Mouse (Mus musculus): Measurements from ENCODE around the gene Ppfia2. TPM values are rescaled to one million over a fixed set of nuclear protein-coding genes. Genes with fewer than 3 reads are reported as not detected.
A peak's percentile ranks its signal among the peaks of the same experiment; 100 is the strongest.

Ppfia2 gene
- 23.9 and 24.2 TPM in 2 replicates for polyA plus RNA-seq (2015; fragmentation: Nextera tagmentation; extraction: Ambion mirVana)

DNA sequence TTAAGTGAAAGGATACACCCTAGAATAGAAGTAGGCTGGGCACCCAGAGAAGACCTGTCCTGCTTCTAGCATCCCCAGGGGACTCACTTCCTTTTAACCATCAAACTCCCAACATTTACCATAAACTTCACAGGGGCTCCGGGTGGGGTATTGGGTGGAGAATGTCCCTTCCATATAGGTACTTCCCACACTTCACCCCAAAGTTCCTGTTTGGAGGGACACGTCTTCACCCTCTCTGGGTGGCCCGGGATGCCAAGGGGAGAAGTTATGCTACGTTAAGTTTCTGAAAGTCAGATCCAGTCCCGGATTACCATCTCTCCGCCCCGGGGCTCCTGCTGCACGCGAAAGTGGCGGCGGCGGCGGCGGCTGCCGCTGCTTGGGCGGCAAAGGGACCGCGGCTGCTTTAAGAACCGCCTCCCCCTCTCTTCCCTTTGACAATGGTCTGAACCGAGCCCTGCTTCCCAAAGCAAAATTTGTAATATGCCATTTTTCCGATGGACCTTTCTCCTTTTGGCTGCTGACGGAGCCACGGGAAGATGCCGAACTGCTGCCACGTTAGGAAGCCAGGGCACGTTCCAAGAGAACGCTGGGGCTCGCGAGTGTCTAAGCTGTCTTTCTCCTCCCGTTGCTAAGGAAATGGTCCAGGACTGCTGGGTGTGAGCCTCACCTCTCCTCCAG lies at the start of gene Ppfia2:
TSS of gene Ppfia2 (plus strand) at position 485 of the 678 bp plus-strand sequence.
- Histone ChIP-seq H3K27me3 (no peaks in the 10 kb centered on the region), H3K9me3 (no peaks in the 10 kb centered on the region), H3K4me2 (peak within 1 kb of the TSS; percentile 78), H3K36me3 (no peaks in the 10 kb centered on the region), H3K27ac (peak within 1 kb of the TSS; percentile 96), H3K9ac (peak within 1 kb of the TSS; percentile 78), H3K4me3 (peak within 1 kb of the TSS; percentile 67), H3K4me1 (replicated peaks) (peaks cover 7% of the 10 kb centered on the region; the same call in 1 of the 2 replicates)
- ATAC-seq (ENCODE audit: low FRiP score), result peak; percentile 90
- WGBS, result under 1% methylated on average over 30 of the region's 30 CpGs

DNA sequence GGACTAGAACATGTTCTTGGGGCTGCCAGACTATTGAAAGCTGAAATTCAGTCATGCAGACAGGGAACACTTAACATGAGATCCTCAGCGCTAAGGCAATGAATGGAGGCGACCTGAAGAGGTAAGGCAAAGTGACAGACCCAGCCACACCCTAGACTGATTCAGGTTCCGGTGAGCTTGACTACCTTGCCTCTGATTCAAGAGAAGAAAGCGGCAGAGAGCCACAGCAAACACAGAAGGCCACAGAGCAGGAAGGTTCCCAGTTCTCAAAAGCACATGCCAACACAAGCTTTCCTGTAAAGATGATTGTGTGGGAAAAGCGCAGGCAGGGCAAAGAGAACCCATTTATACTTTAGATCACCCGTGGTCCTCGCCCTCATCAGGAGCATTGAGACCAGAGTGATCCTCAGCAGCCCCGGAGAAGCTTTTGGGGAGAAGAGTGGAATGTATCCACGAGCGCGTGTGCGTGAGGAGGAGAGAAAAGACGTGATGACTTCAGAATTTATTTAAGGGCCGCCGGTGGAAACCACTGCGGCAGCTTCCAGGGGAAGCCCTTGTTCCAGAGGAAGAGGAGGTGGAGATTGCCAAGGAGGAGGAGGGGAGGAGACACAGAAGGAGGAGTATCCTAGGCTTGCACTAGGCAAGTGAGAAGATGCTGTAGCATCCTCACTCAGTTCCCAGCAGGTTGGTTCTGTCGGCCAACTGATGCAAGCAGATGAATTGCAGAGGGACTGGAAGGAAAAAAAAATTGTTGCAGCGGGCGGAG lies 1.0 kb upstream of the Ppfia2 start:
- H3K9ac ChIP-seq, result peak overlapping the region; percentile 78
- WGBS, result 2% methylated on average over 19 of the region's 19 CpGs
- peak overlapping the region; percentile 96 for H3K27ac ChIP-seq
- H3K4me3 ChIP-seq, result peak overlapping the region; percentile 67
- peaks cover 7% of the 10 kb centered on the region; the same call in 1 of the 2 replicates for H3K4me1 ChIP-seq (replicated peaks)
- no peaks in the 10 kb centered on the region for H3K36me3 ChIP-seq
- peak; percentile 89 for ATAC-seq (ENCODE audit: low FRiP score)
- H3K9me3 ChIP-seq, result no peaks in the 10 kb centered on the region
- peak overlapping the region; percentile 78 for H3K4me2 ChIP-seq
- no peaks in the 10 kb centered on the region for H3K27me3 ChIP-seq

DNA sequence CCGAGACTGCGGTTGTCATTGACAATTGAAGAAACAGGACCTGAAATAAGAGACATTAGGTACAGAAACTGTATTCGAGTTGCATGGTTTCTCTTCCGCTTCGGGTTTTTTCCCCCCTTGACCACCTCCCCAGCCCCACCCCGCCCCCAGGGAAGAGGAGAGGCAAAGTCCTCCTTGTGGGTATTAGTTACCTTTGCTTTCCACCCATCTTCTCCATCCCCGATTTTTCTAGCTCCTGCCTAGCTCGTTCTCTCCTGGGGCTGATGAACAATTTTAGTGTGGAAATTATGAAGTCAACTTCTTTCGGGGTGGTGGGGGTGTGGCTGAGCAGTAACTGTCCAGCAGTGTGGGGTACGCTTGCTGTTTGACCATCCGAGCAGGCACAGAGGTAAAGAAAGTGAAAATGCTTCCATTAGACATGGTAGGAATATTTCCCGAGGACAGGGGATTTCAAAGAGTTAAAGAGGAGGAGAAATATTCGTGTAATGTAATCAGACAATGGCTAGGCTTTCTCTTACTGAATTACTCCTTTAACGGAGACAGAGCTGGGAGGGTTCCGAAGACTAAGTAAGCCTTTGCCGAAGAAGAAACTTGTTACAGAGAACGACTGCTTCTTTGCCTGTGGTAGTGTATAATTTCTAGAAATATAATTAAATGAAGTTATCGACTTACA lies 530 bp downstream of the Ppfia2 start:
- WGBS, result 8% methylated on average over 18 of the region's 18 CpGs
- no peaks in the 10 kb centered on the region for H3K27me3 ChIP-seq
- peak overlapping the region; percentile 78 for H3K4me2 ChIP-seq
- peak overlapping the region; percentile 78 for H3K9ac ChIP-seq
- peak overlapping the region; percentile 67 for H3K4me3 ChIP-seq
- H3K9me3 ChIP-seq, result no peaks in the 10 kb centered on the region
- peak; percentile 46 for ATAC-seq (ENCODE audit: low FRiP score)
- peak overlapping the region; percentile 96 for H3K27ac ChIP-seq
- no peaks in the 10 kb centered on the region for H3K36me3 ChIP-seq
- H3K4me1 ChIP-seq (replicated peaks), result peaks cover 7% of the 10 kb centered on the region; the same call in 1 of the 2 replicates

DNA sequence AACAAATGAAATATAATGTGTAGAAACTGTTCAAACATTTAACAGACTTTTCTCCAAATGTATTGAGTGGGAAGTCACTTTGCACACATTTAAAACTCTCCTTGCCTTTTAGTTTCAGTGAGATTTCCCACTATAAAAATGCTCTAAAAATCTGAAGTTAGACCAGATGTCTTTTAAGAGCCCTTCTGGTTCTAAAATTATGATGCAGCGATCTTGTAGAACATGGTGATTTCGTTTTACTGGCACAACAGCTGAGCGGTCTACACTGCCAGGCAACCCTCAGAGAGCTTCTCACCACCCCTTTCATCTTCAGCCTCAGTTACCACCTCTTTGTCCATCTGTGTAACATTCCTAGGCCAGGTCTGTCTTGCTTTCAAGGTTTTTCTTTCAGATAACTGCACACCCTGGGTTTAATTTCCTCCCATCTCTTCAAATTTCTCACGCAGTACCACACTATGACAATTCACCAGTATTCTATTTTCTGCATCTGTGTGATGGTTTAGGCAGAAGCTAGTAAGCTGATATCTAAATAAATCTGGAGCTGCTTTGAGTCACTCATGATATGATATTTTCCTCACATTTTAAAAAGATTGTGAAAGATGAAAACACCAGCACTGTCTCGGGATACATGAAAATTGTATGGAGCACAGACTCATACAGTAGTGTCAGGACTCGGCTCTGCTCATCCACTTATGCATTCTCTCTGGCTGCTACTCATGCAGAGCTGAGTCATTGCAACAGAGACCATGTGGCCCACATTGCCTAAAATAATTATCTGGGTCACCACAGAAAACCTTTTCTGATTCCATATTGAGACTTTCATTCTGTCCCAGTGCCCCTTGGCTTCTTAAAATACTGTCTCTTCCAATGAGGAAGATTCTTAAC lies 39.4 kb downstream of the Ppfia2 start:
- H3K4me3 ChIP-seq, result no peak overlapping the region
- no peaks in the 10 kb centered on the region for H3K36me3 ChIP-seq
- no peak overlapping the region for H3K27ac ChIP-seq
- no peaks in the 10 kb centered on the region for H3K27me3 ChIP-seq
- no peaks in the 10 kb centered on the region for H3K9me3 ChIP-seq
- no peak overlapping the region for H3K9ac ChIP-seq
- 92% methylated on average over 6 of the region's 6 CpGs for WGBS
- H3K4me2 ChIP-seq, result no peak overlapping the region
- no peaks in the 10 kb centered on the region for H3K4me1 ChIP-seq (replicated peaks)
- no peak for ATAC-seq (ENCODE audit: low FRiP score)

DNA sequence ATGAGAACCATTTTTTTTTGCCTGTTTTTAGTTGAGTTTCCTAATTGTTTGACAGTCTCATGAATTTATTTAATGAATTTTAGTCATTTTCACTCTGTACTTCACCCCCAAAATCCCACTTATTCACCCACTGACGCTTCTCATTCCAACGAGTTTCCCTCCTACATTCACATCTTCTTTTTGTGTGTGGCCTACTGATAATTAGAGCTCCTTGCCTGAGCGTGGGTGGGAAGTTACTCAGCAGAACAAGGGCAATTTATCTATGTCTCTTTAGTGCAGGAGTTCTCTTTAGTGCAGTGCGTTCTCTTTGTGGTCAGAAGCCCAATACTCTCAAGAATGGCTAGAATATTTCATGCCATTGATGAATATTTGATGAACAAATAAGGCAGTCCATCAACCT lies 95.9 kb downstream of the Ppfia2 start:
- Histone ChIP-seq H3K36me3 (no peaks in the 10 kb centered on the region), H3K4me2 (no peak overlapping the region), H3K4me3 (no peak overlapping the region), H3K27ac (no peak overlapping the region), H3K9me3 (no peaks in the 10 kb centered on the region), H3K27me3 (no peaks in the 10 kb centered on the region), H3K9ac (no peak overlapping the region), H3K4me1 (replicated peaks) (no peaks in the 10 kb centered on the region)
- WGBS, result 45% methylated on average over 4 of the region's 4 CpGs
- ATAC-seq (ENCODE audit: low FRiP score), result no peak

DNA sequence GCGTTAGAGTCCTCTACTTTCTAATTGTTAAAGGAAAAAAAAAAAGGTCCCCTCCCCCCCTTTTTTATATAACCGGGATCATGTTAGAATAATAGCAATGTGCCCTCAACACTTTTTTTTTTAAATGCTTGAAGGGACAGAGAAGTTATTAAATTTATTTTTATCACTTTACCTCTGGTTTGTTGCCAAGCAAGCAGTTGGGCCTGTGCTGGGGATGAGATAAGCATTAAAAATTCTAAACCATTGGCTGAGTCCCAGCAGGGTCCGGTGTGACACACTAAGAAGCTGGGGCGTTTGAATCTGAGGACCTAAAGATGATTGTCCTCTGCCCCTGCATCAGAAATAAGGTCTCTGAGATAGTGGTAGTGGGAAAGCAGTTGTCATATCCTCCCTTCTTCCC lies 114.9 kb downstream of the Ppfia2 start:
- no peaks in the 10 kb centered on the region for H3K27me3 ChIP-seq
- no peak for ATAC-seq (ENCODE audit: low FRiP score)
- H3K9me3 ChIP-seq, result no peaks in the 10 kb centered on the region
- H3K9ac ChIP-seq, result no peak overlapping the region
- H3K4me3 ChIP-seq, result no peak overlapping the region
- H3K4me1 ChIP-seq (replicated peaks), result no peaks in the 10 kb centered on the region
- H3K4me2 ChIP-seq, result no peak overlapping the region
- no peak overlapping the region for H3K27ac ChIP-seq
- 85% methylated on average over 4 of the region's 4 CpGs for WGBS
- no peaks in the 10 kb centered on the region for H3K36me3 ChIP-seq

DNA sequence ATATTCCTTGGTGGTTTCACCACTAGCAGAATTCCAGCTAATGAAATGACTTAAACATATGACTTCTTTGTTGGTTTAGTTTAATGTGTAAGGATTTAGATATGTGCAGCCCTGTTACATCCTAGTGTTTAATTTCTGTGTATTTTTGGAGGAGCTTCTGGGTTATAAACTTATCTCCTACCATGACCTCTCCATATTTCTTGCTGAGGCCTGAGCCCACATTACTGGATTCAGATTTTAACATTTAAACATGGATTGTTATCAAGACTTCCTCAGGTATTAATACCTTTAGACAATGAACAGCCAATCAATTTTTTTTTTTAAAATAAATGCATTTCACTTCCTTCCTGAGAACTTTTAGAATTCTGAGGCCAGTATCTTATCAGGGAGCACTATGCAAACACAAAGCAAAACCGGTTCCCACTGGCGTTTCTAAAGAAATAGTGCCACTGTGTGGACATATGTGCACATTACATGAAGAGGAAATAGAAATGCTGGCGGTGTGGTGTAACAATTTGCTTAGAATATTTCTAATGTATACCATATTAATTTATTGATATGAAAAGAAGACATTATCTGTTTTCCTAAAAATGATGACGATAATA lies 115.4 kb downstream of the Ppfia2 start:
- Histone ChIP-seq H3K9ac (no peak overlapping the region), H3K4me1 (replicated peaks) (no peaks in the 10 kb centered on the region), H3K27ac (no peak overlapping the region), H3K4me3 (no peak overlapping the region), H3K36me3 (no peaks in the 10 kb centered on the region), H3K4me2 (no peak overlapping the region), H3K9me3 (no peaks in the 10 kb centered on the region), H3K27me3 (no peaks in the 10 kb centered on the region)
- 2% methylated on average over 4 of the region's 4 CpGs for WGBS
- ATAC-seq (ENCODE audit: low FRiP score), result 0 out of 2 replicates have a peak, but pooled peaks have one; percentile 62

DNA sequence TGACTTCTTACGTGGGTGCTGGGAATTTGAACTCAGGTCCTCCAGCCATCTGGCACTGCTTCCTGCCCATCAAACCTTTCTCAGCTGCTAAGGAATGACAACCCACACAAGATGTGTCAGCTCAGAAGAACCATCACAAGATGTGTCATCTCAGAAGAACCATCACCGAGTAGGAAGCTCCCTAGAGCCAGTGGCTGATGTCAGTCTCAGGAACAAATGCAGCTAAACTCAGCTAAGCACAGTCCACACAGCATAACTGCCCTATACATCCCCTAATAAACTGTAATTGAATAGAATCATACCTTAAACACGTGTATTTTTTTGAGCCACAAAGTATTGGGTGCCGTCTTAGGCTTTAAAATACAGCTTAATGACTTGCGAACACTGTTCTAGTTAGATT lies 117.7 kb downstream of the Ppfia2 start:
- 82% methylated on average over 5 of the region's 5 CpGs for WGBS
- H3K4me2 ChIP-seq, result no peak overlapping the region
- H3K27me3 ChIP-seq, result no peaks in the 10 kb centered on the region
- ATAC-seq (ENCODE audit: low FRiP score), result no peak
- no peak overlapping the region for H3K9ac ChIP-seq
- H3K27ac ChIP-seq, result no peak overlapping the region
- H3K9me3 ChIP-seq, result no peaks in the 10 kb centered on the region
- no peaks in the 10 kb centered on the region for H3K4me1 ChIP-seq (replicated peaks)
- no peaks in the 10 kb centered on the region for H3K36me3 ChIP-seq
- no peak overlapping the region for H3K4me3 ChIP-seq

DNA sequence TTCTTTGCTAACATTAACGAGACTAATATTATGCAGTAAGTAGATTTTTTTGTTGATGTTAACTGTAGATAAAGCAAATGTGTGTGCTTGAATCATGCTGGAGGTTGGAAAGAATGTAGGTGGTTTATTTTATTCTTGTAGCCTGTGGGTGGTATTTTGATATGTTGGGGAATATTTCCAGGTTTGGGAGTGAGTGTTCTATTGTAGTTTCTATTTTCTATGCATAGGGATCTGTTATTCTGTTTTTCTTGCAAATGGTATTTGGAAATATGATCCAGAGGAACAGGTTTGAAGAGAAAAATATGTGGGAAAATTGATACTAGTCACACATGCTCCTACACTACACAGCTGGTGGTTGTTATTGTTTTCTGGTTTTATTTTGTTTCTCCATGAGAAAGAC lies 120.8 kb downstream of the Ppfia2 start:
- no peaks in the 10 kb centered on the region for H3K4me1 ChIP-seq (replicated peaks)
- no peaks in the 10 kb centered on the region for H3K36me3 ChIP-seq
- H3K9me3 ChIP-seq, result no peaks in the 10 kb centered on the region
- H3K4me3 ChIP-seq, result no peak overlapping the region
- no peak overlapping the region for H3K4me2 ChIP-seq
- no peak overlapping the region for H3K9ac ChIP-seq
- ATAC-seq (ENCODE audit: low FRiP score), result no peak
- no peak overlapping the region for H3K27ac ChIP-seq
- H3K27me3 ChIP-seq, result no peaks in the 10 kb centered on the region
- WGBS, result 84% methylated on average over 1 of the region's 1 CpGs

DNA sequence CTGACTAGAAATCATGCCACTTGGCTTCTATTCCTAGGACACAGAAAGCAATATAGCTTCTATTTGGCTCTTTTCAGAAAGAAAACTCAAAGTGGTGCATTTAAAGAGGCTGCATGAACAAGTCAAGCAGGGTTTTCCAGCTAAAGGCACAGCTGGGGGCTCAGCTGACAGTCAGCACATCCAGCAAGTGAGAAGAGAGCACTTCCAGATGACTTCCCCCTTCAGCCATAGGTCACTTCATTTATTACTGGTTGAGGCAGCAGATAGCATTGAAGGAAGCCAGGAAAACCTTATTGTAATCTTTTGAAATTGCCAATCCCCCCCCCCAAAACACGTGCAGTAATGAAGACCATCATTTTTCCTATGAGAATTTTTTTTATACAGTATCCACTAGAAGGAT lies 126.8 kb downstream of the Ppfia2 start:
- Histone ChIP-seq H3K36me3 (no peaks in the 10 kb centered on the region), H3K27me3 (no peaks in the 10 kb centered on the region), H3K4me3 (no peak overlapping the region), H3K27ac (no peak overlapping the region), H3K4me1 (replicated peaks) (no peaks in the 10 kb centered on the region), H3K9ac (no peak overlapping the region), H3K4me2 (no peak overlapping the region), H3K9me3 (no peaks in the 10 kb centered on the region)
- no peak for ATAC-seq (ENCODE audit: low FRiP score)
- 44% methylated on average over 1 of the region's 1 CpGs for WGBS

DNA sequence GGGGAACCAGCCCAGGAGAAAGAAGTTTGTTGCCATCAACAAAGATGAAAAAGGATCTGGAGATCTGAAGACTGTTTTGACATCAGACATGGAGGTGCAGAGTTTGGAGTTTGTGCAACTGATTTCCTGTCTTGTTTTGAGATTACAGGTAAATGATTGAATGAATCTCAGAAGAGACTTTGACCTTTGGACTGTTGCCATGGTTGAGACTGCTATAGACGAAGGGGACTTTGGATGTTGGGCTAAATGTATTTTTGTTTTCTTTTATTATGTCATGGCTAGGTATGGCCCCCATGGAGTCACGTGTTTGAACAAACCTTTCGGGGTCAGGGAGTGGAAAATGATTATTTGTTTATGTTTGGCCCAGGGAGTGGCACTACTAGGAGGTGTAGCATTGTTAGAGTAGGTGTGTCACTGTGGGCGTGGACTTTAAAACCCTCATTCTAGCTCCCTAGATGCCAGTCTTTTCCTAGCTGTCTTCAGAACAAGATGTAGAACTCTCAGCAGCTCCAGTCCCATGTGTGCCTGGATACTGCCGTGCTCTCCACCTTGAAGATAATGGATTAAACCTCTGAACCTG lies 133.3 kb downstream of the Ppfia2 start:
- WGBS, result 87% methylated on average over 5 of the region's 5 CpGs
- Histone ChIP-seq H3K4me2 (no peak overlapping the region), H3K27ac (no peak overlapping the region), H3K9ac (no peak overlapping the region), H3K4me1 (replicated peaks) (no peaks in the 10 kb centered on the region), H3K4me3 (no peak overlapping the region), H3K27me3 (no peaks in the 10 kb centered on the region), H3K36me3 (no peaks in the 10 kb centered on the region), H3K9me3 (no peaks in the 10 kb centered on the region)
- ATAC-seq (ENCODE audit: low FRiP score), result no peak

All from hindbrain, embryonic 13.5 days (tissue).